Mouse (Mus musculus): ENCODE data around the gene Art2b.

- TF ChIP-seq CTCF (IDR thresholded peaks at IDR 0.05; ENCODE audit: borderline replicate concordance, insufficient read depth, low read length) (no peak), POLR2A (IDR thresholded peaks at IDR 0.05; ENCODE audit: low read depth, low read length) (no peak)
These were observed at the start of gene Art2b for GRCm38 (mm10) chr7:101585408-101585807.

Data from embryonic fibroblast, embryonic 13.5 days (primary cell).